8 mouse cellular contexts compared by ENCODE assay signal in genomic region chr4:129335216-129336074, GRCm38 (mm10). TPM values are rescaled to one million over a fixed set of nuclear protein-coding genes. Genes with fewer than 3 reads are reported as not detected.
DNase-seq lines count a peak whose midpoint lies in the region; ATAC-seq lines count a peak whose summit lies in the region.

Rbbp4 (minus strand) TSS chr4:129335370.
Zbtb8os (plus strand) TSS chr4:129335695.

- under 1% methylated on average over 65 of the region's 73 CpGs for WGBS in hindbrain, embryonic 16.5 days
- 1% methylated on average over 66 of the region's 73 CpGs for WGBS in macrophage (ENCODE audit: missing documents)

- peaks cover 22% of the 10 kb centered on the region for H3K4me1 ChIP-seq in hindbrain, embryonic 16.5 days (ENCODE audit: control insufficient read depth, insufficient read depth, low read depth, low read length)

- peak within 1 kb of the TSS; percentile 99 for H3K27ac ChIP-seq in hindbrain, embryonic 16.5 days (ENCODE audit: low read depth, low read length)
- H3K27ac ChIP-seq in macrophage, result peak within 1 kb of the TSS; percentile 98

- H3K4me2 ChIP-seq in hindbrain, embryonic 16.5 days (ENCODE audit: low read length), result peak within 1 kb of the TSS; percentile 86

- DNase-seq in WW6 (ENCODE audit: low read depth, low spot score), result peak; percentile 97
- DNase-seq in cerebellum, postnatal 4 days (ENCODE audit: low spot score in 2 of 2), result peak; percentile 91 to 97
- DNase-seq in gastrocnemius, adult 18-20 months (ENCODE audit: low spot score), result peak; percentile 95
- DNase-seq in left cerebral cortex, adult 18-20 months (ENCODE audit: low spot score in 2 of 2), result peak; percentile 90 to 96
- peak; percentile 96 for DNase-seq in right cerebral cortex, adult 18-20 months
- DNase-seq in urinary bladder, postnatal 10 days (ENCODE audit: low spot score), result peak; percentile 84

- peak within 1 kb of the TSS; percentile 85 for H3K4me3 ChIP-seq in hindbrain, embryonic 16.5 days (ENCODE audit: low read length)
- peak within 1 kb of the TSS; percentile 79 for H3K4me3 ChIP-seq in macrophage (ENCODE audit: inconsistent target)

- H3K9me3 ChIP-seq in hindbrain, embryonic 16.5 days (ENCODE audit: control insufficient read depth, low read length), result no peaks in the 10 kb centered on the region

- peak within 1 kb of the TSS; percentile 96 for H3K9ac ChIP-seq in hindbrain, embryonic 16.5 days (ENCODE audit: low read depth, low read length)

- H3K36me3 ChIP-seq in hindbrain, embryonic 16.5 days (ENCODE audit: control insufficient read depth, insufficient read depth, low read length), result 0 out of 2 replicates have a peak, but pooled peaks cover 3% of the 10 kb centered on the region
- no peaks in the 10 kb centered on the region; the same call in 1 of the 2 replicates for H3K36me3 ChIP-seq in macrophage (ENCODE audit: inconsistent target)

- peak; percentile 99 for ATAC-seq in hindbrain, embryonic 16.5 days

- no peaks in the 10 kb centered on the region for H3K27me3 ChIP-seq in hindbrain, embryonic 16.5 days (replicated peaks; ENCODE audit: control insufficient read depth, insufficient read depth, low read length)

- H3K79me2 ChIP-seq in macrophage (ENCODE audit: inconsistent target), result peaks cover 79% of the 10 kb centered on the region

RNA-seq across cellular contexts. Expression of gene Rbbp4, which starts in this region (rescaled TPM):
- 10 to 100 TPM; 34.6 to 45.1 TPM for total RNA-seq in gastrocnemius, adult 18-20 months (2021)
- 238 and 242 TPM in 2 replicates for polyA plus RNA-seq in hindbrain, embryonic 16.5 days (2015; fragmentation: Nextera tagmentation; extraction: Ambion mirVana)
- total RNA-seq in left cerebral cortex, adult 18-20 months (2021), result 100 to 1,000 TPM; 122 to 129 TPM
- 10 to 100 TPM; 22.3 to 88.2 (median 54.0) TPM for total RNA-seq in macrophage (2018; cell fraction: chromatin; rRNA removed)
- 10 to 100 TPM; 41.6 to 71.5 (median 56.7) TPM for total RNA-seq in macrophage (2018; cell fraction: cytosol; rRNA removed)
- total RNA-seq in macrophage (2018; cell fraction: nucleus; rRNA removed), result 10 to 100 TPM; 23.9 to 80.2 (median 44.0) TPM
- polyA plus RNA-seq in macrophage (2018), result 32.9 to 76.1 TPM (median 53.5 TPM) in 3 replicates

RNA-seq across cellular contexts. Expression of gene Zbtb8os, which starts in this region (rescaled TPM):
- 10 to 100 TPM; 24.9 to 30.2 TPM for total RNA-seq in gastrocnemius, adult 18-20 months (2021)
- polyA plus RNA-seq in hindbrain, embryonic 16.5 days (2015; fragmentation: Nextera tagmentation; extraction: Ambion mirVana), result 15.1 and 21.3 TPM in 2 replicates
- 10 to 100 TPM; 28.5 to 31.9 TPM for total RNA-seq in left cerebral cortex, adult 18-20 months (2021)
- total RNA-seq in macrophage (2018; cell fraction: chromatin; rRNA removed), result 10 to 100 TPM in 14 of 26 experiments, 1 to 10 TPM in 12; 1.3 to 30.9 (median 12.2) TPM
- 10 to 100 TPM; 35.0 to 63.2 (median 45.2) TPM for total RNA-seq in macrophage (2018; cell fraction: cytosol; rRNA removed)
- 10 to 100 TPM in 17 of 26 experiments, 1 to 10 TPM in 9; 4.9 to 27.8 (median 11.8) TPM for total RNA-seq in macrophage (2018; cell fraction: nucleus; rRNA removed)
- 45.1 to 98.1 TPM (median 63.4 TPM) in 3 replicates for polyA plus RNA-seq in macrophage (2018)

Comparison
In these comparisons a context has a peak if more than half of its experiments do, and no peak if none do; other contexts are left out.
1. Peak in every context shown above with its lines: DNase-seq, ATAC-seq, H3K4me3 ChIP-seq and H3K27ac ChIP-seq.